Mouse (Mus musculus) layer of hippocampus, adult 9-11 months (tissue): ENCODE measurements at regions not wholly inside any gene's neighbourhood (a gene's known extent, or its start where the extent isn't known, plus 50 kb on each side); places are given as distances from the start of the nearest gene placed in this dataset.

Experiments
- DNase-seq: peaks from one replicate; pipeline ENCODE4 v3.0.0; 2022

DNA sequence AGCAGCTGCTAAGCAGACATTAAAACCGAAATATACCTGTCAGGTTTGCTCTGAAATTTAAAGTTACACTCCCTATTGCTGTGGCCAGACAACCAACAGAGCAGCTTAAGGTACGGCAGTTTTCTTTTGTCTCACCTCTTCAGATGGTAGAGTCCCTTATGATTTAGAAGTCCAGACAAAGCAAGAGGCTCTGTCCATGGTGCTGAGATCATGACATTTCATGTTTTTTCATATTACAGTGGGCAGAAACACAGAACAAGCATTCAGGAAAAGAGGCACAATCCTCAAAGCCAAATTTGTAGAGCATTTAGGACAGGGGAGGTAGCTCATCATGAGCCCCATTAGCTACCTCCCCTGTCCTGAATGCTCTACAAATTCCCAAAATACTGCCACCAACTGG lies 620.0 kb downstream of the Dnah5 start:
- no peak for DNase-seq

DNA sequence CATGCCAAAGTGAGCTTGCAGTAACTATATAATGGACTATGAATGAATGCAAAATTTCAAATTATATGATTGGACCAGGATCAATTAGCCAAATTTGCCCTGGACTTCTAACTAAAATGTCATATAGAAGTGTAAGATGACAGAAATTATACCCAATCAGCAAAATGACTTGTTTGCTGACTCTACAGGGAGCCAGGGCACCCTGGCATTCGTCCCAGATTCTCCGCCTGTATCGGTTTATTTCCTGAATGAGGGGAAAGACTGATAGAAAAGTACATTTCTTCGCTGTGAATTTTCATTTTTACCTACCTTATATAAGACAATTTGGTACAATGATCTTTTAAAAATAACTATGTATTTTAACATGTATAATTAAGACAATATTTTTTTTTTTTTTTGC lies 631.3 kb downstream of the Dnah5 start:
- no peak for DNase-seq

DNA sequence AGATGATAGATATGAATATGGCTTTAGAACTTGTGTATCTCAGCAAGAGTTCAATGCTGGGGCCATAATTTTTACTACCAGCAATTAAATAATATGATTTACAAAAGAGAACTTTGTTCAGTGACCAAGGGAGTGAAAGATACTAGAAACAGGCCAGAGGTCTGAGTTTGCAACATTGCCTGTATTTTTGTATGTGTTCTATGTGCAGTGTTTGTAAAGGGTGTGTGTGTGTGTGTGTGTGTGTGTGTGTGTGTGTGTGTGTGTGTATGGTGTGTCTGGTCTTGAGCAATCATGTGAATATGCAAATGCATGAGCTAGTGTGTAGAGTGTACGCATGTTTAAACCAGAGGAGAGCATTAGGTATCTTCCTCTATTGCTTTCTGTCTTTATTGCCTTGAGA lies 636.8 kb downstream of the Dnah5 start:
- DNase-seq: no peak

DNA sequence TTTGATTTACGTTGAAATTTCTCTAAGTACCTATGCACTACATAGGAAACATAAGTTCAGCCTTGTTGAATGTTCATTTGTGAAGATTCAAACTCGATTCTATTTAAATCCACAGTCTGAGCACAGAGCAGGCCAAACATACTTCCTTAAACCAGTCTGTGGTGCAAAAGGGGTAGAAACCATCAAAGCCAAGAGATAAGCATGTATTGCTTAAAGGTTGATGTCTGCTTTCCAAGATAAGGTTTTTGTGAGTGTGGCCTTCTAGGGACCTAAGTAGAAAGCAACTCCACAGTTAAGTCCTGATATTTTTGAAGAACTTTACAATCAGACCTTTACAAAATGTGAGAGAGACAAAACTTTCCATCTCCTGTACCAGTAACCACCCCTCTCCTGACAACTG lies 652.9 kb downstream of the Dnah5 start:
- no peak for DNase-seq

DNA sequence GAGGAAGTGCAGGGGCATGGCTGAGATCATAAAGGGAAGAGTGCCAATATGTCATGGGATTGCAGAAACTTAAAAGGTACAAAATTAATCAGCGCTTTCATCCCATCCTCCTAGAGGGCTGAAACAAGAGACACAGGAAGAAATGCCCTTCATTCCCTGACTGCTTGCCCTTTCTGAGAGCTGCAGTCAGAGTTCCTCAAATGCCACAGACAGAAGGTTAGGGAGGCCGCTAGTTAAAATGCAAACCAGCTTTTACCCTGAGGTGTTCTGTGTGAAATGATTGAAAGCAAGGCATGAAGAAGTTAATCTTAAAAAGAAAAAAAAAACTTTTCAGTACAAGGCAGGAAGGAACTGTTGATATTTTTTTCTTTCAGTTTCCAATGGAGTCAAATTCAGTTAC lies 654.6 kb downstream of the Dnah5 start:
- no peak for DNase-seq

DNA sequence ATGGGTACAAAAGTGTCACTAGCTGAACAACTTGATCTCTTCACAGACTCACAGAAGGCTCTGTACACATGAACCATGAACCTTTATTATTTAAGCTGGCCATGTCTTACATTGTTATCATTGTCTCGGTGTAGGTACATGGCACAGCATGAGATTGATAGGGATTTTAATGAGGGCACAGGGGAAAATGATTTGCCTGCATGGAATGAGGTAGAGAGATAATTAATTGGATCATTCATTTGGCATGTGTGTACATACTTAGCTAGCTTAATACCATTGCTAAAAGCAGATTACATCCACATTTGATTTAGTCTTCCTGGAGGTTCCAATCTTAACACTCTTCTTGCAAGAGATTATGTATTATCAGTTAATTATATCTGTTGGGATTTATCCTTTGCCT lies 660.5 kb downstream of the Dnah5 start:
- no peak for DNase-seq

DNA sequence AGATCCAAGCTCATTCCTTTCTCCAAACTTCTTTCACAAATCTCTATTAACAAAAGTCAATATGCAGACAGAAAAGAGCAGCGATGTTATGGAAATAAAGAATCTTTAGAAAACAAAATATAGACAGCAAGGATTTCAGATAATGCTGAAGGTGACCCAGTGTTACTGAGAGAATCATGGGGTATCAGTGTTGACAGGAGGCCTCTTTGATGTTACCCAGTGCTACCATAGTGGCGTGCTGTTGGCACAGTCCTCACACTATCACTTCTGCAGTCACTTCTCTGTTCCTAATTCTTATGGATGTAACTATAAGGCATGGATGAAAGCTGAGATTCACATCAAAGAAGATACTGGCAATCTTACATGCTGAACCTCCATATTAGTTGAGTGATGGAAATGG lies 661.4 kb downstream of the Dnah5 start:
- DNase-seq: no peak

DNA sequence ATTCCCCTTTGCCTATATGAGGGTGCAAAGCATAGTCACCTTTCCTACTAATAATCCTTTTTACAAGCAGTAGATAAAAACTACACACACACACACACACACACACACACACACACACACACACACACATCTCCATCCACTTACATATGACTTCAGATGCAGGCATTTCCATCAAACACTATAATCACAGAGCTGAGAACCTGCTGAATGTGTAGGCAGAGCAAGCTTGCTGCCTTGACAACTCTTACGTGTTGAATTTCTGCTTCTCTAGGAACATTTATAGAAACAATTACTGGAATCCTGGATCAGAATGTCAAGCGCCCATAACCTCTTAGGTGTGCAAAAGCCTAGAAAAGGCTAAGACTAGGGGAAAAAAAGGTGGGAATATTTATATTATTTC lies 669.4 kb downstream of the Dnah5 start:
- peak; percentile 2 for DNase-seq

DNA sequence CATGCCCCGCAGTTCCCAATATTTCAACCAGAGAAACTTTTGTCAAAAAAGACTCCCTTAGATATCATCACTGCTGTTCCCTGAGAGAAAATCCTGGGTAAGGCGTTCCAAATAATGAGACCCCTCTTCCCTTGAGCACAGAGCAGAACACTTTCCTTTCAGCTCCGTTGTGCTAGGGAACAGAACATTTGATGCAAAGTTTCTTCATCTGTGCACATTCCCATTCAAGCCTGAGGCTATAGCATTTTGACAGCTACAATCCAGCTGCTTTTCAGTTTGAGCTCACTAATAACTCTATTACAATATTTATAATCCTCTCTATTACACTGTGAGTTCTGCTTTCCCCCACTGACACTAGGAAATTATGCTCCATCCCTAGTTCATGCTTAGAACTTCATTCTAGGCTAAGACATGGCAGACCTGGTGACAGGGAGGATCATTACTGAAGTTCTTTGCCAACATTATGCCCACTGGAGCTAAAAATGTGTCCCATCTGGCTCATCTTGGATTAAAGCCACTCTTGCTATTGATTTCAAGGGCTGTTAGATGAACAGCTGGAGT lies 692.8 kb downstream of the Dnah5 start:
- DNase-seq: no peak

DNA sequence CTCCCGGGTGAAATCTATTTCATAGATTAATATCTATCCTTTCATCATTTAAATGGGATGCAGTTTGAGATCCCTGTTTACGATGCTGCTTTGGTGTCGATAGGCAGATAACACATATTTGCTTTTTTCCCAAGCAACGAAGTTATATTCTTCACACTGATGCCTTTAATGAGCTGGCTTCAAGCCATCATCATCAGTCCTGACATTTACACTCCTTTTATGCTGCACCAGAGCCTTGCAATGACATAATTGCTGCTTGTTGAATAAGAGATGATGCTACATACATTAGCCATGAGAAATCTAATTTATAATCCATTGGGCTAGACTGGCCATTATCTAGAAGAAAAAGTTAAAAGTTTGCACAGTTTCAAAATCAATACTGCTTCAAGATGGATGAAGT lies 718.9 kb downstream of the Dnah5 start:
- no peak for DNase-seq

DNA sequence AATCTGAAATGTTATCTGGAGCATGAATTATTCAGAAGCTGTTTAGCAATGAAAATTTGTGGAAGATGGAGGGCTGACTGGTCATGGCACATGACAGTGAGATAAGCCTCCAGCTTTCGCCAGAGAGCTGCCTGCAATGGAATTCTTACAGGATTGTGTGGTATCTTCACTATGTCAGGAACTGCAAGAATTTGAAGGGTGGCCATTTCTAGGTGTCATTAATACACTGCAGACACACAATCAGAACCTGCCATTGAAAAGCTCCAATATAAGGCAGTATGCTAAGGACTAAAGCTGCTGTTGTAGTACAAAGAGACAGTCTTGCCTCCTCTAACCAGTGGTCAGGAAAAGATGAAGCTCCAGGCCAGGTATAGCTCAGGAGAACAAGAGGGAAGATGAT lies 744.7 kb downstream of the Dnah5 start:
- DNase-seq: no peak
